Mouse (Mus musculus) embryonic stem cell, embryonic (primary cell): ENCODE results near the gene Rab22a.

Source experiments
- CTCF ChIA-PET, 4 experiments: fragments of 300-600 bp in 2 of 4; fragments of 350-600 bp in 2 of 4; sonication (Branson Sonifier 250); formaldehyde crosslinking; loops; one replicate each; lab custom pipeline; 2022; ENCODE audit warnings: inconsistent platforms in 2 of 4; lab: Charles Lee
- POLR2A ChIA-PET, 4 experiments: fragments of 300-600 bp in 2 of 4; fragments of 350-600 bp in 2 of 4; sonication (Branson Sonifier 250); formaldehyde crosslinking; loops; one replicate each; lab custom pipeline; 2022; ENCODE audit warnings: antibody characterized with exemption in 4 of 4, inconsistent platforms in 1 of 4; lab: Charles Lee

Gene Rab22a

GRCm38 (mm10) chr2:173659057-173659925 lies at the start of gene Rab22a:
Rab22a (plus strand) TSS chr2:173659760.
- ChIA-PET POLR2A (interaction anchor here in 3 of 4 experiments (0.6 to 2.3 kb wide), 60 partner anchors 9 to 805 kb away, joined by 3 to 20 read pairs (median 4); partner anchors contain the start of genes Stx16 (in 2 of the 3), Vapb (in 2 of the 3) and Atp5e (in 1 of the 3)), CTCF (interaction anchor here in 1 of 4 experiments (0.5 to 0.8 kb wide), 4 partner anchors 64 to 597 kb away, joined by 3 to 5 read pairs (median 4); no protein-coding TSS in a partner anchor)

GRCm38 (mm10) chr2:173615378-173616081 lies 44.0 kb upstream of the Rab22a start:
- CTCF ChIA-PET: interaction anchor here in 2 of 4 experiments (0.6 to 1.1 kb wide), 2 partner anchors 20 to 370 kb away, joined by 3 read pairs; no protein-coding TSS in a partner anchor
- POLR2A ChIA-PET: interaction anchor here in 2 of 4 experiments (0.7 to 1.4 kb wide), 3 partner anchors 10 to 48 kb away, joined by 3 read pairs; no protein-coding TSS in a partner anchor

GRCm38 (mm10) chr2:173616156-173616555 lies 43.4 kb upstream of the Rab22a start:
- CTCF ChIA-PET: interaction anchor here in 1 of 4 experiments (1.1 kb wide), 1 partner anchor 21 kb away, joined by 3 read pairs; no protein-coding TSS in a partner anchor
- POLR2A ChIA-PET: interaction anchor here in 2 of 4 experiments (0.7 to 1.4 kb wide), 2 partner anchors 11 to 48 kb away, joined by 3 read pairs; no protein-coding TSS in a partner anchor

GRCm38 (mm10) chr2:173619132-173619531 lies 40.4 kb upstream of the Rab22a start:
- ChIA-PET CTCF (no interaction called here), POLR2A (no interaction called here)

- ChIA-PET CTCF (interaction anchor here in 2 of 4 experiments (1.0 to 1.2 kb wide), 2 partner anchors 25 kb away, joined by 3 read pairs; no protein-coding TSS in a partner anchor), POLR2A (no interaction called here)
Observed at GRCm38 (mm10) chr2:173620645-173621044, 38.9 kb upstream of the Rab22a start.

- CTCF ChIA-PET: interaction anchor here in 1 of 4 experiments (0.6 kb wide), 1 partner anchor 223 kb away, joined by 3 read pairs; no protein-coding TSS in a partner anchor
- POLR2A ChIA-PET: no interaction called here
Observed at GRCm38 (mm10) chr2:173622173-173622601, 37.4 kb upstream of the Rab22a start.

- CTCF ChIA-PET: no interaction called here
- POLR2A ChIA-PET: no interaction called here
Observed at GRCm38 (mm10) chr2:173624667-173625066, 34.9 kb upstream of the Rab22a start.

- CTCF ChIA-PET: no interaction called here
- POLR2A ChIA-PET: interaction anchor here in 1 of 4 experiments (0.8 kb wide), 1 partner anchor 17 kb away, joined by 4 read pairs; no protein-coding TSS in a partner anchor
Observed at GRCm38 (mm10) chr2:173625786-173626185, 33.8 kb upstream of the Rab22a start.

GRCm38 (mm10) chr2:173634106-173634505 lies 25.5 kb upstream of the Rab22a start:
- POLR2A ChIA-PET: interaction anchor here in 3 of 4 experiments (0.6 to 1.3 kb wide), 4 partner anchors 22 to 627 kb away, joined by 3 to 4 read pairs (median 3); partner anchors contain the start of gene Rab22a (in 2 of the 3)
- CTCF ChIA-PET: interaction anchor here in 3 of 4 experiments (0.6 to 1.0 kb wide), 3 partner anchors 38 to 292 kb away, joined by 3 to 4 read pairs (median 4); no protein-coding TSS in a partner anchor

GRCm38 (mm10) chr2:173641370-173641769 lies 18.2 kb upstream of the Rab22a start:
- CTCF ChIA-PET: interaction anchor here in 1 of 4 experiments (0.6 kb wide), 1 partner anchor 37 kb away, joined by 6 read pairs; no protein-coding TSS in a partner anchor
- POLR2A ChIA-PET: interaction anchor here in 1 of 4 experiments (1.5 kb wide), 1 partner anchor 11 kb away, joined by 4 read pairs; no protein-coding TSS in a partner anchor

- ChIA-PET POLR2A (interaction anchor here in 2 of 4 experiments (0.5 to 1.6 kb wide), 8 partner anchors 11 to 1251 kb away, joined by 3 to 5 read pairs (median 3); no protein-coding TSS in a partner anchor), CTCF (interaction anchor here in 1 of 4 experiments (0.7 kb wide), 1 partner anchor 57 kb away, joined by 3 read pairs; no protein-coding TSS in a partner anchor)
Observed at GRCm38 (mm10) chr2:173642262-173642999, 17.1 kb upstream of the Rab22a start.

- ChIA-PET POLR2A (interaction anchor here in 3 of 4 experiments (0.6 to 1.6 kb wide), 3 partner anchors 9 to 425 kb away, joined by 3 to 17 read pairs (median 4); partner anchors contain the start of gene Rab22a (in 1 of the 3)), CTCF (interaction anchor here in 1 of 4 experiments (0.6 kb wide), 1 partner anchor 404 kb away, joined by 3 read pairs; no protein-coding TSS in a partner anchor)
Observed at GRCm38 (mm10) chr2:173647197-173647911, 12.2 kb upstream of the Rab22a start.

- ChIA-PET POLR2A (interaction anchor here in 1 of 4 experiments (1.0 kb wide), 1 partner anchor 11 kb away, joined by 3 read pairs; no protein-coding TSS in a partner anchor), CTCF (no interaction called here)
Observed at GRCm38 (mm10) chr2:173649762-173650161, 9.8 kb upstream of the Rab22a start.

GRCm38 (mm10) chr2:173653526-173653925 lies 6.0 kb upstream of the Rab22a start:
- CTCF ChIA-PET: no interaction called here
- POLR2A ChIA-PET: interaction anchor here in 1 of 4 experiments (0.9 kb wide), 1 partner anchor 19 kb away, joined by 3 read pairs; no protein-coding TSS in a partner anchor

GRCm38 (mm10) chr2:173657736-173658135 lies 1.8 kb upstream of the Rab22a start:
- ChIA-PET POLR2A (interaction anchor here in 1 of 4 experiments (0.6 kb wide), 1 partner anchor 654 kb away, joined by 4 read pairs; no protein-coding TSS in a partner anchor), CTCF (no interaction called here)

GRCm38 (mm10) chr2:173658517-173658916 lies 1.0 kb upstream of the Rab22a start:
- ChIA-PET POLR2A (interaction anchor here in 2 of 4 experiments (0.7 to 2.3 kb wide), 17 partner anchors 11 to 417 kb away, joined by 3 to 20 read pairs (median 6); partner anchors contain the start of genes Stx16 (in 1 of the 2) and Vapb (in 1 of the 2)), CTCF (no interaction called here)
